Mouse (Mus musculus): ENCODE data around the gene Il16. TPM values are rescaled to one million over a fixed set of nuclear protein-coding genes. Genes with fewer than 3 reads are reported as not detected.

Gene Il16
- polyA plus RNA-seq, 1 experiment from 2014 or later = 1.9 TPM

DNA sequence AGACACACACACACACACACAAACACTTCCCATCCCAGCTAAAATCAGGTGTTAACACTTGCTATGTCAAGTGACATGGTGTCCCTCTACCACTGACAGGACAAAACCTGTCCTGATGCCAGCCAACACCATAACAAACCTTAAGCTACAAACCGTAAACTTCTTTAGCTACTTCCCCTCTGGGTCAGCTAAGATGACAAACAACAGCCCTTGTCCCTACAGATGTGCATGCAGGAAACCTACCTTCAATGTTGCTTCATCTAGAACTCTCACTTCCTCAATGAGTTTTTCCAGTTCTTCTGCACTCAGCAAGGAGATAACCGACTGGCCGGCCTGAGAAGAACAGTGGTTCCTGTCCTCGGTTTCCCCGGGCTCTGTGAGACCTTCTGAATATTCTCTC is 94.9 kb downstream of the Il16 start:
- Histone ChIP-seq H3K9ac (no peak overlapping the region), H3K4me2 (replicated peaks) (no peak overlapping the region), H3K36me3 (no peaks in the 10 kb centered on the region), H3K4me1 (no peaks in the 10 kb centered on the region), H3K9me3 (replicated peaks) (no peaks in the 10 kb centered on the region), H3K27me3 (no peaks in the 10 kb centered on the region), H3K4me3 (no peak overlapping the region), H3K27ac (no peak overlapping the region)
- whole genome bisulfite sequencing = 91% methylated on average over 5 of the region's 5 CpGs
- no peak for ATAC-seq (ENCODE audit: low FRiP score)

DNA sequence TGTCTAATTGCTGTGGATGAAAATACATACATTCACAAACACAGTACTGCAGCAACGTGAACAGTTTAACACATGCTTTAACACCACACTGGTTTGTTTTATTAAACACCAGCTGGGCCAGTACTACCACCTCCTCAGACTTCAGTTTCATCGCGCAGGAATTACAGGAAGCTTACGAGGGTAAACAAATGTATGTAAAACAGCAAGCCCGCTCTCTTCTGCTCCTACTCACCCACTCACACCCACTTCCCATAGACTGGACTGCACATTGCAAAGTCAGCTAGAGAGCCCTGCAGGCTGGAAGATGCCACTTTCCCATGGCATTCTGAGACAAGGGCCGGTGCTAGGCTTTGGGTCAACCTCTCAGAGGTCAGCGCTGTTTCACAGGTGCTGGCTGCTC is 96.7 kb downstream of the Il16 start:
- 80% methylated on average over 7 of the region's 7 CpGs for WGBS
- H3K9ac ChIP-seq = no peak overlapping the region

DNA sequence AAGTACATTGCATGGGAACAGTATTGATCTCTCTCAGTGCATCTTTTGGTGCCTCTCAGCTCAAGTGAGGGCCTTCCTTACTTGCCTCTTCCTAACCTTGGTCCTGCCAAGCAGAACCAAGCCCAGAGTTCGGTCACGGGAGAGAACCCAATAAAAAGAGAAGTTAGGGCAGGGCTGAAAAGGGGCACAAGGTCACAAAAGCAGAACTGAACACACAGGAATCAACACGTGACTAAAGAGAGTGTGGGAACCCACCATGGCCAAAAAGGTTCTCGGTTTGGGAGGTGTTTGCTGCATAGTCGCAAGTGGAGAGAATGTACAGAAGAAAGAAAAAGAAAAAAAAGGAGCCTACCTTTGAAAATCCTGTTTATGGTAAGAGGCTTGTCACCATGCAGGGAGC is 100.0 kb downstream of the Il16 start:
- no peaks in the 10 kb centered on the region for H3K36me3 ChIP-seq
- 86% methylated on average over 5 of the region's 5 CpGs for WGBS
- ATAC-seq (ENCODE audit: low FRiP score) = no peak

More for the DNA sequence above, 96.7 kb downstream of the Il16 start:
- no peak overlapping the region for H3K4me2 ChIP-seq (replicated peaks)
- ATAC-seq (ENCODE audit: low FRiP score) = no peak
- no peaks in the 10 kb centered on the region for H3K9me3 ChIP-seq (replicated peaks)
- no peaks in the 10 kb centered on the region for H3K4me1 ChIP-seq
- no peak overlapping the region for H3K4me3 ChIP-seq
- no peaks in the 10 kb centered on the region for H3K36me3 ChIP-seq
- no peak overlapping the region for H3K27ac ChIP-seq
- no peaks in the 10 kb centered on the region for H3K27me3 ChIP-seq

DNA sequence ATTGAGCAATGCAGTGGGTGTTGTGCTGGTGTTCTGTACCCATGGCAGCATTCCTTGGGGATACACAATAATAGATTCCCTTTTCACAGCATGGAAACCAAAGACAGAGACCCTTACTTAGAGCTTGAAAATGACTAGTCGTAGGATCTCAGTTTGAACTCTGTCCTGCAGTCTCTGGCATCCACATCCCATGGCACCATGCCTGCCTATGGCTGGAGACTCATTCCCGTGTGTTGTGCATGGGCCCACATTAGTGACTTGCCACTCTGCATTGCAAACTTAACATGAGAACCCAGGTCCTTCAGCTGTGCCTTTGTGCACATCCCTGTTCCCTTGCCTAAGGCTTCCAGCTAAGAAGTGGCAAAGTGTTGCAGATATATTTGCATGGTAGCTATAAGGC is 100.8 kb downstream of the Il16 start:
- H3K27ac ChIP-seq = no peak overlapping the region
- WGBS = 85% methylated on average over 2 of the region's 2 CpGs
- no peaks in the 10 kb centered on the region for H3K27me3 ChIP-seq
- no peak overlapping the region for H3K9ac ChIP-seq
- no peaks in the 10 kb centered on the region for H3K36me3 ChIP-seq
- no peak for ATAC-seq (ENCODE audit: low FRiP score)
- H3K4me2 ChIP-seq (replicated peaks) = no peak overlapping the region
- no peak overlapping the region for H3K4me3 ChIP-seq
- H3K4me1 ChIP-seq = no peaks in the 10 kb centered on the region
- H3K9me3 ChIP-seq (replicated peaks) = no peaks in the 10 kb centered on the region

More for the DNA sequence above, 100.0 kb downstream of the Il16 start:
- Histone ChIP-seq H3K4me3 (no peak overlapping the region), H3K27ac (no peak overlapping the region), H3K9ac (no peak overlapping the region), H3K27me3 (no peaks in the 10 kb centered on the region), H3K9me3 (replicated peaks) (no peaks in the 10 kb centered on the region), H3K4me1 (no peaks in the 10 kb centered on the region), H3K4me2 (replicated peaks) (no peak overlapping the region)

DNA sequence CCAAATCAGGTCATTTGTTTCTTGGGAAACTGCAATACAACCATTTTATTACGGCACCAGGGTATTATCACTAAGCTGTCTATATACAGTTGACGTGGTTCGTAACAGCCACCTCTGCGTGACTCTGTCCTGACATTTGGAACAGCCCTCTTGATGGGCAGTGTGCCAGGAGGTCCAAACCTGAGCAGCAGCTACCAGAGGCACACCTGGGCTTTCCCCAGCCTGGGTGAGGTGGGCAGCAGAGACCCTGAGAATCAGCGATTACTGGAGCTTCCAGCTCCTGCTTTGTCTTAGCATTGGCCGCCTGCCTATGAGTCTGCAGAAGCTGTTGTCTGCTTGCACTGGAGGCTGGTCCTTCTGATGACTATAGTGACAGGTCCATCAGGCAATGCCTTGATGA is 101.9 kb downstream of the Il16 start:
- Histone ChIP-seq H3K9ac (no peak overlapping the region), H3K27ac (no peak overlapping the region), H3K4me1 (no peaks in the 10 kb centered on the region), H3K4me2 (replicated peaks) (no peak overlapping the region), H3K36me3 (no peaks in the 10 kb centered on the region), H3K4me3 (no peak overlapping the region), H3K27me3 (no peaks in the 10 kb centered on the region), H3K9me3 (replicated peaks) (no peaks in the 10 kb centered on the region)
- ATAC-seq (ENCODE audit: low FRiP score) = no peak
- WGBS = 87% methylated on average over 6 of the region's 6 CpGs

DNA sequence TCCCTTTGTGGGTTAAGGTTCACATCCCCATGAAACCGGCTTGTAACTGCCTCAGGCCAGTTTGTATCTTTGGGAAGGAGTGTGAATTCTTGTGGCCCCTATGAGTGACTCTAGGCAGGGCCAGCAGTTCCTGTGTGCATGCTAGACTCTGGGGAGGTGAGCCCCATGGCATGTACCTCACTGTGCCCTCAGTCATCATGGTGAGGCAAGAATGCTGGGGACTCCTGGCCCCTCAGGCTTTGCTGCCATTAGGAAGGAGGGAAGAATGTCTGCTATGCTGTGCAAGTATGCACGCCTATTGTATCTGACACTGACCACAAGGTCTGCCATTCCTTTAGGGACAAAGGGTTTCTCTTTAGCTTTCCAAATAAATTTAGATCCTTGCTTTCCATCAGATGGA is 104.4 kb downstream of the Il16 start:
- Histone ChIP-seq H3K9ac (no peak overlapping the region), H3K4me2 (replicated peaks) (no peak overlapping the region), H3K4me1 (no peaks in the 10 kb centered on the region), H3K27ac (no peak overlapping the region), H3K36me3 (peaks cover 6% of the 10 kb centered on the region), H3K9me3 (replicated peaks) (no peaks in the 10 kb centered on the region), H3K27me3 (no peaks in the 10 kb centered on the region), H3K4me3 (no peak overlapping the region)
- 65% methylated on average over 2 of the region's 2 CpGs for WGBS
- ATAC-seq (ENCODE audit: low FRiP score) = no peak

DNA sequence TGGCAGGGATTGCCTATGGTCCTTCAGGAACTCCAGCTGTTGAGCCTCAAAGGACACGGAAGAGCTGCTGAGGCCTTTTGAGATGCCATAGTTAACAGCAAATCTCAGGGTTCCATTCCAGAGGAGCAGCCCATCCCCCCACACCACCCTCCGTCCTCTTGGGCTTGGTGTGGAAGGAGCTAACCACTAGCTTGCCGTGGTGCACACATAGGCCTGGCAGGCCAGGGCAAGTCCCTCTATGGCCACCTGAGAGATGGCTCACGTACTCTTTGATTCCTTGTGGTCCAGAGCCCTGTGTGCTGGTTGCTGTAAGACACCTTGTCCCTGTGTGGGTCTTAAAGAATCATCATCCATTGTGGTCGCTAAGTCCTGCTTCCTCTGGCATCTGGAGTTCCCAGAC is 104.9 kb downstream of the Il16 start:
- H3K27me3 ChIP-seq = no peaks in the 10 kb centered on the region
- H3K4me2 ChIP-seq (replicated peaks) = no peak overlapping the region
- peaks cover 6% of the 10 kb centered on the region for H3K36me3 ChIP-seq
- ATAC-seq (ENCODE audit: low FRiP score) = no peak
- H3K9me3 ChIP-seq (replicated peaks) = no peaks in the 10 kb centered on the region
- no peak overlapping the region for H3K4me3 ChIP-seq
- H3K9ac ChIP-seq = no peak overlapping the region
- no peak overlapping the region for H3K27ac ChIP-seq
- WGBS = 88% methylated on average over 5 of the region's 5 CpGs
- no peaks in the 10 kb centered on the region for H3K4me1 ChIP-seq

DNA sequence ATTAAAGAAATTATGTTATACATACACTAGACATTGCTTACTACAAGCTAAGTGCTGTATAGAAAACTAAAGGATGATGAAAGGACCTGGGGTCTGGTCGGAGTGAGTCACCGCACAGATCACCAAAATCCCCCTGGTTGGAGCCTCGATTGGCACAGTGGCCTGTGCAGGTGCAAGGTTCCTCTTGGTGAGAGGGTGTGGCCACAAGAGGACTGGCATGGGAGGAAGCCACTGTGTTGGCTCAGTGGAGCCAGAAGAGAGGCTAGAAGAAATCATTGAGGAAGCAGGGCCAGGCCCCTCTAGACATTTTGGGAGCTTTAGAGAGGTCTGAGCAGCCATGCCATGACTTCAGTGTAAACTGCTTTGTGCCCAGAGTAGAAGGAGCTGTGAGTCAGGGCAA is 106.4 kb downstream of the Il16 start:
- H3K4me1 ChIP-seq = no peaks in the 10 kb centered on the region
- H3K27me3 ChIP-seq = no peaks in the 10 kb centered on the region
- H3K9ac ChIP-seq = no peak overlapping the region
- no peak overlapping the region for H3K27ac ChIP-seq
- WGBS = 89% methylated on average over 3 of the region's 3 CpGs
- no peaks in the 10 kb centered on the region for H3K9me3 ChIP-seq (replicated peaks)
- peaks cover 6% of the 10 kb centered on the region for H3K36me3 ChIP-seq
- no peak overlapping the region for H3K4me3 ChIP-seq
- no peak overlapping the region for H3K4me2 ChIP-seq (replicated peaks)
- no peak for ATAC-seq (ENCODE audit: low FRiP score)

DNA sequence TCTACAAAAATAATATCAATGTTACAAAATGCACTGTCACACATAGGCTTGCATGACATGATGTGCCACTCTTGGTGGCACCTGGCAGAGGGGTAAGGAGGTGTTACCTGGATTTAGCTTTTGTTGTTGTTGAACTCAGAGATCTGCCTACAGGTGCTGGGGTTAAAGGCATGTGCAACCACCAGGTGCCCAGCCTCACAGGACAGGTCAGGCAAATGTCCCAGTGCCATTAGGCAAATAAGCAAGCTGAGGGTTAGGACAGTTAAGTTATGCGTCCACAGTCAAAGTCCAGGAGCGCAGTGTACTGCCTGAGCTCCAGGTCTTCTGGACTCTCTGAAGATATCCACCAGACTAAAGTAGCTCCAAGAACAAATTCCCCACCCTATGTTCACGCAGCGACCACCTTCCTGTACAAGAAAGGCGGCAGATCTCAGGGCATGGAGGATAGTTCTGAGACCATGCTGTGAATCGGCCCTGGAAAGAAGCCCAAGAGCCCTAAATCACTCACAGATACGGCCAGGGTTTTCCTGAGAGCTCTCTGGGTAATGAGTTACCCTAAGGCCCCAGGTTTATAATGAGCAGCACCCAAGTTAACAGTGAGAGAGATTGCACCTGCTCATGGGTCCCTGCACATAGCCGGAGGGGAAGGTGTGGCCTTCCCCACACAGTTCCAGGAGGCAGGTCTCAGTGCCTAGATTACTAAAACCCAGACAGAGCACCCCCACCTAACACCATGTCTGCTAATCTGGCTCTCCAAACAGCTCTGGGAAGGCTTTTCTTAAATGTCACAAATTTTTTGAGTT is 107.5 kb downstream of the Il16 start:
- 93% methylated on average over 8 of the region's 8 CpGs for WGBS
- no peaks in the 10 kb centered on the region for H3K27me3 ChIP-seq
- H3K4me3 ChIP-seq = no peak overlapping the region
- H3K9ac ChIP-seq = no peak overlapping the region
- H3K36me3 ChIP-seq = peaks cover 6% of the 10 kb centered on the region
- H3K4me1 ChIP-seq = peaks cover 6% of the 10 kb centered on the region; the same call in 1 of the 2 replicates
- H3K4me2 ChIP-seq (replicated peaks) = no peak overlapping the region
- no peaks in the 10 kb centered on the region for H3K9me3 ChIP-seq (replicated peaks)
- no peak for ATAC-seq (ENCODE audit: low FRiP score)
- H3K27ac ChIP-seq = no peak overlapping the region

DNA sequence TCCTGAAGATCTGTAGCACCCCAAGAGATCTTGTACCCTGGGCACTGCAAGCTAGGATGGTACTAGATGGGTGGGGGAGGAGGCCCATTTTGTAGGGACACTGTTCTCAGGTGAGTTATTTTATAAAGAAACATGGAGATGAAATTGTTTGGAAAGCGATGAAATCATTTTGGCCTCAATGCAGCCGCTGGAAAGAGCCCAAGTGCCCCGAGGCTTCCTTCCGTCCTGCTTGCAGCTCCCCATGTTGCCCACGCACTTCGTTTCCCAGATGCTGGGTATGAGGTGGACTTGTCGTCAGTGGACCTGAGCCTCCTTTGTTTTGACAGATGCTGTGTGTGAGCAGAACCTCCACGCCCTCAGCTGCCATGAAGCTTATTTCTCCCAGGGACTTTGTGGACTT is 109.1 kb downstream of the Il16 start:
- 87% methylated on average over 8 of the region's 8 CpGs for WGBS
- H3K4me2 ChIP-seq (replicated peaks) = no peak overlapping the region

DNA sequence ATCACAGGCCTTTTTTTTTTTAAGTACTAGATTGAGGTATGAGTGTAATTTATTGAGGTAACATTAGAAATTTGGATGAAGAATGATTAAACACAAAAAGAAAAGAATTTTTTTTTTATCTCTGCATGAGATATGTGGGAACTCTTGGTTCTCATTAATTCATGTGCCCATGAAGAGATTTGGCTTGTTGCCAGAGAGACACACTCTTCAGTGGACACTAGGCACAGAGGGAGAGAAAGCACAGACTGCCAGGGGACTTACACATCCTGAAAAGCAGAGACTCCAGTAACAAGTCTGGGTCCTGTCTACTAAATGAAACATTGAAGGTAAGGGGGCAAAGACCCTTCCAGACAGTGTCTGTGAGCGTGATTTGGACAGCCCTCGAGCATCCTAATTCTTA is 109.8 kb downstream of the Il16 start:
- Histone ChIP-seq H3K4me2 (replicated peaks) (no peak overlapping the region), H3K36me3 (peaks cover 6% of the 10 kb centered on the region), H3K4me1 (peaks cover 17% of the 10 kb centered on the region), H3K9me3 (replicated peaks) (no peaks in the 10 kb centered on the region), H3K9ac (no peak overlapping the region), H3K27ac (no peak overlapping the region), H3K27me3 (no peaks in the 10 kb centered on the region), H3K4me3 (no peak overlapping the region)
- ATAC-seq (ENCODE audit: low FRiP score) = no peak
- 92% methylated on average over 2 of the region's 2 CpGs for WGBS

More for the DNA sequence above, 109.1 kb downstream of the Il16 start:
- Histone ChIP-seq H3K9ac (no peak overlapping the region), H3K27ac (no peak overlapping the region), H3K27me3 (no peaks in the 10 kb centered on the region), H3K4me3 (no peak overlapping the region), H3K4me1 (peaks cover 10% of the 10 kb centered on the region; the same call in 1 of the 2 replicates), H3K9me3 (replicated peaks) (no peaks in the 10 kb centered on the region), H3K36me3 (peaks cover 6% of the 10 kb centered on the region)
- ATAC-seq (ENCODE audit: low FRiP score) = no peak

DNA sequence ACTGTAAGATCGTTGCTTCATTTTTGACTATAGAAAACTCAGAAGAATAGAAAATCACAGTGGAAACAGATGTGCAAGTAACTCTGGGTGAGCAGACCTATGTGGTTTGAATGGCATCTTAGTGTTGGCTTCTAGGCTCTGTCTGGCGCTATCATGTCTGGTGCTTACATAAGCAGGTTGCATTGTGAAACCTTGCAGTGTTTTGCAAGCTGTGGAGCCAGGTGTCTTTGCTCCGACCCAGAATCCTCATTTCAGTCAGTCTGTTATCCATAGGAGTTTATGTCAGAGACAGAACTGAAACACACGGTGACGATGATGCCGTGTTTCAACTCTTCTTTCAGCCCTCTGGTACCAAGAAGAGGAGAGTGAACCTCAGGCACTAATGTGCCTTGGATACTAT is 111.7 kb downstream of the Il16 start:
- H3K4me2 ChIP-seq (replicated peaks) = no peak overlapping the region
- H3K9ac ChIP-seq = no peak overlapping the region
- ATAC-seq (ENCODE audit: low FRiP score) = no peak
- peaks cover 17% of the 10 kb centered on the region for H3K4me1 ChIP-seq
- no peak overlapping the region for H3K27ac ChIP-seq
- H3K36me3 ChIP-seq = peaks cover 6% of the 10 kb centered on the region
- 88% methylated on average over 6 of the region's 6 CpGs for WGBS
- no peak overlapping the region for H3K4me3 ChIP-seq
- no peaks in the 10 kb centered on the region for H3K27me3 ChIP-seq
- no peaks in the 10 kb centered on the region for H3K9me3 ChIP-seq (replicated peaks)

DNA sequence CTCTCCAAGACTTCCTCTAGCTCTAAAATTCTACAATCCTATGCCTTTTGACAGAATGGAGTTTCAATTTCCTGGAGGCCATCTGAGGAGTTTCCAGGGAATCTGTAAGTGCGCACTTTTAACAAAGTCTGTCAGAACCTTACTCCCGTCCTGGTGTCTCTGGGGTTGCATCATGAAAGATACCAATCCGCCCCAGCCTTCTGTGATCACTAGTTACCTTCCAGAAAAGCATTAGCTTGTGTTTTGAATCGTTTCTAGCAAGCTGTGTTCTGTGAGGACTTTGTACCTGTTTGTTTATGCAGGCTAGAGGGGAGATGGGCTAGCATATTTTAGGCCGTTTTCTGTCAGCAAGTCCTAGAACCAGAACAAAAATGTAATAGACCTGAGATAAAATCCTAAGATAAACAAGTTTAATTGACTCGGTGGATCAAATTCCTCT is 112.8 kb downstream of the Il16 start:
- Histone ChIP-seq H3K4me2 (replicated peaks) (peak overlapping the region; percentile 82), H3K4me3 (peak overlapping the region; percentile 60), H3K9me3 (replicated peaks) (no peaks in the 10 kb centered on the region), H3K27ac (no peak overlapping the region), H3K36me3 (peaks cover 6% of the 10 kb centered on the region), H3K9ac (no peak overlapping the region), H3K4me1 (peaks cover 17% of the 10 kb centered on the region), H3K27me3 (no peaks in the 10 kb centered on the region)
- no peak for ATAC-seq (ENCODE audit: low FRiP score)
- WGBS = 58% methylated on average over 6 of the region's 6 CpGs

Measured in hindbrain, embryonic 12.5 days (tissue).